Mouse (Mus musculus): ENCODE measurements at regions not wholly inside any gene's neighbourhood (a gene's known extent, or its start where the extent isn't known, plus 50 kb on each side); places are given as distances from the start of the nearest gene placed in this dataset.

GRCm38 (mm10) chr4:29463329-29463728 lies 650.4 kb downstream of the Epha7 start:
- Histone ChIP-seq H3K36me3 (ENCODE audit: control insufficient read depth, insufficient read depth) (no peaks in the 10 kb centered on the region), H3K4me2 (replicated peaks; ENCODE audit: low read depth) (no peak overlapping the region), H3K27me3 (replicated peaks; ENCODE audit: control insufficient read depth, insufficient read depth, low read length) (no peaks in the 10 kb centered on the region), H3K4me1 (replicated peaks; ENCODE audit: control insufficient read depth, insufficient read depth, low read length) (no peaks in the 10 kb centered on the region), H3K9me3 (ENCODE audit: control insufficient read depth) (no peaks in the 10 kb centered on the region), H3K4me3 (ENCODE audit: low read depth, low read length) (no peak overlapping the region), H3K27ac (ENCODE audit: low read depth, low read length) (no peak overlapping the region), H3K9ac (ENCODE audit: low read depth, low read length) (no peak overlapping the region)
- ATAC-seq: no peak
- no peak for TF ChIP-seq CTCF (IDR thresholded peaks at IDR 0.05; ENCODE audit: low read depth)
- 84% methylated on average over 5 of the region's 5 CpGs for WGBS

GRCm38 (mm10) chr4:29466315-29466714 lies 653.4 kb downstream of the Epha7 start:
- Histone ChIP-seq H3K9ac (ENCODE audit: low read depth, low read length) (no peak overlapping the region), H3K4me2 (replicated peaks; ENCODE audit: low read depth) (no peak overlapping the region), H3K4me3 (ENCODE audit: low read depth, low read length) (no peak overlapping the region), H3K27me3 (replicated peaks; ENCODE audit: control insufficient read depth, insufficient read depth, low read length) (no peaks in the 10 kb centered on the region), H3K9me3 (ENCODE audit: control insufficient read depth) (no peaks in the 10 kb centered on the region), H3K27ac (ENCODE audit: low read depth, low read length) (no peak overlapping the region), H3K4me1 (replicated peaks; ENCODE audit: control insufficient read depth, insufficient read depth, low read length) (no peaks in the 10 kb centered on the region), H3K36me3 (ENCODE audit: control insufficient read depth, insufficient read depth) (no peaks in the 10 kb centered on the region)
- ATAC-seq: no peak
- WGBS: 65% methylated on average over 2 of the region's 2 CpGs
- peak; percentile 22; the same call in 1 of the 2 replicates for TF ChIP-seq CTCF (IDR thresholded peaks at IDR 0.05; ENCODE audit: low read depth)

GRCm38 (mm10) chr4:29480384-29481092 lies 667.6 kb downstream of the Epha7 start:
- Histone ChIP-seq H3K27ac (ENCODE audit: low read depth, low read length) (no peak overlapping the region), H3K4me2 (replicated peaks; ENCODE audit: low read depth) (no peak overlapping the region), H3K36me3 (ENCODE audit: control insufficient read depth, insufficient read depth) (no peaks in the 10 kb centered on the region), H3K4me3 (ENCODE audit: low read depth, low read length) (no peak overlapping the region), H3K27me3 (replicated peaks; ENCODE audit: control insufficient read depth, insufficient read depth, low read length) (no peaks in the 10 kb centered on the region), H3K9me3 (ENCODE audit: control insufficient read depth) (no peaks in the 10 kb centered on the region), H3K9ac (ENCODE audit: low read depth, low read length) (no peak overlapping the region), H3K4me1 (replicated peaks; ENCODE audit: control insufficient read depth, insufficient read depth, low read length) (no peaks in the 10 kb centered on the region)
- WGBS: 66% methylated on average over 2 of the region's 2 CpGs
- no peak for ATAC-seq
- TF ChIP-seq CTCF (IDR thresholded peaks at IDR 0.05; ENCODE audit: low read depth): no peak

- no peak overlapping the region for H3K4me3 ChIP-seq (ENCODE audit: low read depth, low read length)
- no peaks in the 10 kb centered on the region for H3K4me1 ChIP-seq (replicated peaks; ENCODE audit: control insufficient read depth, insufficient read depth, low read length)
- no peak for TF ChIP-seq CTCF (IDR thresholded peaks at IDR 0.05; ENCODE audit: low read depth)
- no peaks in the 10 kb centered on the region for H3K9me3 ChIP-seq (ENCODE audit: control insufficient read depth)
- no peak overlapping the region for H3K9ac ChIP-seq (ENCODE audit: low read depth, low read length)
- no peak for ATAC-seq
- H3K4me2 ChIP-seq (replicated peaks; ENCODE audit: low read depth): no peak overlapping the region
- H3K27me3 ChIP-seq (replicated peaks; ENCODE audit: control insufficient read depth, insufficient read depth, low read length): no peaks in the 10 kb centered on the region
- H3K36me3 ChIP-seq (ENCODE audit: control insufficient read depth, insufficient read depth): no peaks in the 10 kb centered on the region
- no peak overlapping the region for H3K27ac ChIP-seq (ENCODE audit: low read depth, low read length)
- WGBS: 53% methylated on average over 1 of the region's 1 CpGs
These were observed 668.3 kb downstream of the Epha7 start for GRCm38 (mm10) chr4:29481093-29481715.

- no peaks in the 10 kb centered on the region for H3K4me1 ChIP-seq (replicated peaks; ENCODE audit: control insufficient read depth, insufficient read depth, low read length)
- no peak overlapping the region for H3K4me3 ChIP-seq (ENCODE audit: low read depth, low read length)
- TF ChIP-seq CTCF (IDR thresholded peaks at IDR 0.05; ENCODE audit: low read depth): no peak
- H3K27ac ChIP-seq (ENCODE audit: low read depth, low read length): no peak overlapping the region
- H3K36me3 ChIP-seq (ENCODE audit: control insufficient read depth, insufficient read depth): no peaks in the 10 kb centered on the region
- H3K9me3 ChIP-seq (ENCODE audit: control insufficient read depth): no peaks in the 10 kb centered on the region
- no peak for ATAC-seq
- no peak overlapping the region for H3K9ac ChIP-seq (ENCODE audit: low read depth, low read length)
- H3K4me2 ChIP-seq (replicated peaks; ENCODE audit: low read depth): no peak overlapping the region
- WGBS: 86% methylated on average over 2 of the region's 2 CpGs
- H3K27me3 ChIP-seq (replicated peaks; ENCODE audit: control insufficient read depth, insufficient read depth, low read length): no peaks in the 10 kb centered on the region
These were observed 669.5 kb downstream of the Epha7 start for GRCm38 (mm10) chr4:29482407-29482806.

GRCm38 (mm10) chr4:29500844-29501243 lies 687.9 kb downstream of the Epha7 start:
- H3K27ac ChIP-seq (ENCODE audit: low read depth, low read length): no peak overlapping the region
- no peak overlapping the region for H3K4me2 ChIP-seq (replicated peaks; ENCODE audit: low read depth)
- no peak overlapping the region for H3K9ac ChIP-seq (ENCODE audit: low read depth, low read length)
- no peaks in the 10 kb centered on the region for H3K4me1 ChIP-seq (replicated peaks; ENCODE audit: control insufficient read depth, insufficient read depth, low read length)
- WGBS: 87% methylated on average over 1 of the region's 1 CpGs
- H3K9me3 ChIP-seq (ENCODE audit: control insufficient read depth): no peaks in the 10 kb centered on the region
- H3K4me3 ChIP-seq (ENCODE audit: low read depth, low read length): no peak overlapping the region
- no peaks in the 10 kb centered on the region for H3K27me3 ChIP-seq (replicated peaks; ENCODE audit: control insufficient read depth, insufficient read depth, low read length)
- H3K36me3 ChIP-seq (ENCODE audit: control insufficient read depth, insufficient read depth): no peaks in the 10 kb centered on the region
- no peak for ATAC-seq
- no peak for TF ChIP-seq CTCF (IDR thresholded peaks at IDR 0.05; ENCODE audit: low read depth)
